ENCODE assay signal across 13 mouse cellular contexts in the genomic region with DNA sequence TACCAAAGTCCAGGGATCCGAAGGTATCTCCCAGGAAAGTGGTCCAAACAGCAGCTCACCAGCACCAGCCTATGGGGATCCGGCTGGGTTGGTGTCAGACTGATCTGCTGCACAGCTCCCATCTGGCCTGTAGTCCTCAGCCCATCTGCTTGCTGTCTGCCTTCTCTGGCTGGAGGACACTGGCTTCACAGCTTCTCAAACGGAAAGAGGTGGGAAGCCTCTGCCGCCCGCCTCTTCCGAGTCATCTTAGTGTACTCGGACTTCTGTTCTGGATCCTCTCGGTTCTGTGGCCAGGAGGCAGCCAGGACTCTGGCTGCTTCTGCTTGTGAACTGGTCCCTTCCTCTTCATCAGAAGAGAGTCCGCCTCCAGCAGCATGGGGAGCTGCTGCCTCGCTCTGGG. TPM values are rescaled to one million over a fixed set of nuclear protein-coding genes. Genes with fewer than 3 reads are reported as not detected.
A peak's percentile ranks its signal among the peaks of the same experiment; 100 is the strongest.
DNase-seq lines count a peak whose midpoint lies in the region; ATAC-seq and TF ChIP-seq lines count a peak whose summit lies in the region.
"Had no signal": no experiment of that assay in that cellular context is flagged by ENCODE, and none has a peak within 500 bp of the region (broad histone marks: within the 10 kb centered on the region; RNA-seq: fewer than 3 reads in every experiment).

No protein-coding gene starts in this region.

- H3K27me3 ChIP-seq in lung, embryonic 14.5 days (ENCODE audit: insufficient read depth, low read length), result no peaks in the 10 kb centered on the region
- H3K27me3 ChIP-seq: heart, embryonic 13.5 days; stomach, embryonic 15.5 days had no signal

- ATAC-seq in frontal cortex, adult (ENCODE audit: low TSS enrichment), result peak; percentile 72
- ATAC-seq in lung, embryonic 14.5 days (ENCODE audit: insufficient read depth), result no peak

- no peak for DNase-seq in frontal cortex, postnatal 14 days (ENCODE audit: low spot score in 2 of 2)
- no peak for DNase-seq in lung, embryonic 14.5 days
- DNase-seq in lung, postnatal 36 days, result no peak
- DNase-seq in layer of hippocampus, adult 18-20 months (ENCODE audit: low spot score in 2 of 2), result peak; percentile 55 to 72
- DNase-seq in right cerebral cortex, postnatal 14 days, result peak; percentile 32
- DNase-seq in spleen, adult 12 weeks (ENCODE audit: low spot score), result no peak
- no peak for DNase-seq in thymus, postnatal 4 days
- DNase-seq: kidney, adult 8-10 months; liver had no signal

- WGBS in lung, embryonic 14.5 days, result 79% methylated on average over 10 of the region's 10 CpGs

- H3K4me1 ChIP-seq in lung, embryonic 14.5 days (ENCODE audit: insufficient read depth), result no peaks in the 10 kb centered on the region

- H3K27ac ChIP-seq in lung, embryonic 14.5 days (ENCODE audit: low read depth), result 0 out of 2 replicates have a peak overlapping the region, but pooled peaks have one; percentile 30
- H3K27ac ChIP-seq: heart, embryonic 13.5 days; stomach, embryonic 15.5 days had no signal

- H3K36me3 ChIP-seq in lung, embryonic 14.5 days (ENCODE audit: insufficient read depth), result peaks cover 79% of the 10 kb centered on the region

- H3K9me3 ChIP-seq in lung, embryonic 14.5 days (ENCODE audit: low read depth, low read length), result no peaks in the 10 kb centered on the region
- H3K9me3 ChIP-seq: heart, embryonic 13.5 days; stomach, embryonic 15.5 days had no signal

- H3K4me3 ChIP-seq in lung, embryonic 14.5 days (ENCODE audit: low read depth, low read length), result no peak overlapping the region
- H3K4me3 ChIP-seq: heart, embryonic 13.5 days; stomach, embryonic 15.5 days had no signal

- H3K9ac ChIP-seq in lung, embryonic 14.5 days, result no peak overlapping the region
- H3K9ac ChIP-seq: heart, embryonic 13.5 days; stomach, embryonic 15.5 days had no signal

- no peak for TF ChIP-seq CTCF in lung, embryonic 14.5 days (IDR thresholded peaks at IDR 0.05; ENCODE audit: low read depth)

- no peak overlapping the region for H3K4me2 ChIP-seq in lung, embryonic 14.5 days
- H3K4me2 ChIP-seq: heart, embryonic 13.5 days; midbrain, embryonic 11.5 days; stomach, embryonic 15.5 days had no signal

RNA-seq across cellular contexts. Expression of gene Tmem43, which starts 16.4 kb away (rescaled TPM):
- 57.6 and 57.9 TPM in 2 replicates for polyA plus RNA-seq in lung, embryonic 14.5 days (2014; fragmentation: Nextera tagmentation; extraction: Ambion mirVana)
- 10 to 100 TPM; 25.9 to 27.4 TPM for total RNA-seq in layer of hippocampus, adult 18-20 months (2021)

RNA-seq across cellular contexts. Expression of gene Chchd4, which starts 16.5 kb away (rescaled TPM):
- 28.7 and 32.0 TPM in 2 replicates for polyA plus RNA-seq in lung, embryonic 14.5 days (2014; fragmentation: Nextera tagmentation; extraction: Ambion mirVana)
- 10 to 100 TPM; 19.9 to 21.6 TPM for total RNA-seq in layer of hippocampus, adult 18-20 months (2021)

RNA-seq across cellular contexts. Expression of gene Xpc, which starts 25.8 kb away (rescaled TPM):
- polyA plus RNA-seq in lung, embryonic 14.5 days (2014; fragmentation: Nextera tagmentation; extraction: Ambion mirVana), result 15.4 and 17.9 TPM in 2 replicates
- total RNA-seq in layer of hippocampus, adult 18-20 months (2021), result 10 to 100 TPM; 11.8 to 14.6 TPM

RNA-seq across cellular contexts. Expression of gene Lsm3, which starts 25.9 kb away (rescaled TPM):
- 325 TPM in 2 replicates for polyA plus RNA-seq in lung, embryonic 14.5 days (2014; fragmentation: Nextera tagmentation; extraction: Ambion mirVana)
- total RNA-seq in layer of hippocampus, adult 18-20 months (2021), result 10 to 100 TPM; 32.6 to 40.6 TPM

Comparison
In these comparisons a context has a peak if more than half of its experiments do, and no peak if none do; other contexts are left out.
1. DNase-seq: peak in layer of hippocampus, adult 18-20 months (2 of 2) and right cerebral cortex, postnatal 14 days (single experiment); none in frontal cortex, postnatal 14 days (0 of 2), lung, embryonic 14.5 days (single experiment), lung, postnatal 36 days (single experiment), spleen, adult 12 weeks (single experiment) and thymus, postnatal 4 days (single experiment).